Mouse (Mus musculus) myocyte (in vitro differentiated cells): Measurements from ENCODE around the gene Tmem50b. TPM values are rescaled to one million over a fixed set of nuclear protein-coding genes. Genes with fewer than 3 reads are reported as not detected.

Experiments used
- H3K27me3 ChIP-seq: one replicate; pipeline ENCODE4 v1.6.1; 2011; ENCODE audit not compliant: control insufficient read depth, insufficient read depth, insufficient read length
- H3K36me3 ChIP-seq: one replicate; pipeline ENCODE4 v1.6.1; 2011; ENCODE audit not compliant: control insufficient read depth, insufficient read depth
- H3K4me2 ChIP-seq: one replicate; pipeline ENCODE4 v1.6.1; 2011; ENCODE audit warnings: low read depth, control low read depth
- H3K4me3 ChIP-seq: one replicate; pipeline ENCODE4 v1.5.1; 2011; ENCODE audit warnings: mild to moderate bottlenecking, control low read depth, moderate library complexity
- H3K79me2 ChIP-seq: one replicate; pipeline ENCODE4 v1.6.1; 2011; ENCODE audit not compliant: control insufficient read depth, insufficient read depth
- H3ac ChIP-seq: one replicate; pipeline ENCODE4 v1.6.1; 2011; ENCODE audit not compliant: control insufficient read depth, insufficient read length
- CEBPB ChIP-seq: IDR thresholded peaks from 2 replicates; pipeline ENCODE4 v1.6.1; 2011; ENCODE audit warnings: mild to moderate bottlenecking, moderate library complexity; ENCODE audit not compliant: poor library complexity, insufficient read depth, severe bottlenecking
- E2F4 ChIP-seq: IDR thresholded peaks from one replicate; pipeline ENCODE4 v1.6.1; 2011; ENCODE audit warnings: mild to moderate bottlenecking, control low read depth, moderate library complexity; ENCODE audit not compliant: insufficient read depth
- MAX ChIP-seq: IDR thresholded peaks from one replicate; pipeline ENCODE4 v1.6.1; 2011; ENCODE audit warnings: low read depth, mild to moderate bottlenecking, control low read depth
- MYOD1 ChIP-seq, 3 experiments: IDR thresholded peaks; one replicate each; pipeline ENCODE4 v1.6.1; 2011; ENCODE audit warnings: control low read depth in 2 of 3, low read depth in 2 of 3, mild to moderate bottlenecking in 2 of 3, moderate library complexity in 1 of 3; ENCODE audit not compliant: insufficient read length in 2 of 3, control insufficient read depth in 1 of 3
- MYOG ChIP-seq, 3 experiments: IDR thresholded peaks; one replicate each; pipeline ENCODE4 v1.6.1; 2011; ENCODE audit warnings: control low read depth in 2 of 3, low read depth in 2 of 3, mild to moderate bottlenecking in 2 of 3; ENCODE audit not compliant: insufficient read length in 2 of 3, control insufficient read depth in 1 of 3, insufficient read depth in 1 of 3
- POLR2A ChIP-seq: IDR thresholded peaks from one replicate; pipeline ENCODE4 v1.6.1; 2011; ENCODE audit warnings: low read depth, mild to moderate bottlenecking, control low read depth, moderate library complexity; ENCODE audit not compliant: insufficient read length
- POLR2AphosphoS2 ChIP-seq: IDR thresholded peaks from one replicate; pipeline ENCODE4 v1.6.1; 2011; ENCODE audit warnings: low read depth, control low read depth; ENCODE audit not compliant: insufficient read length
- REST ChIP-seq: IDR thresholded peaks from one replicate; pipeline ENCODE4 v1.6.1; 2011; ENCODE audit warnings: mild to moderate bottlenecking, control low read depth, moderate library complexity; ENCODE audit not compliant: insufficient read depth, insufficient read length
- SRF ChIP-seq: IDR thresholded peaks from one replicate; pipeline ENCODE4 v1.6.1; 2011; ENCODE audit warnings: low read depth; ENCODE audit not compliant: control insufficient read depth, insufficient read length
- TCF12 ChIP-seq: IDR thresholded peaks from one replicate; pipeline ENCODE4 v1.6.1; 2011; ENCODE audit warnings: mild to moderate bottlenecking, control low read depth; ENCODE audit not compliant: poor library complexity, insufficient read depth, severe bottlenecking
- TCF3 ChIP-seq: IDR thresholded peaks from one replicate; pipeline ENCODE4 v1.6.1; 2011; ENCODE audit warnings: low read depth, control low read depth; ENCODE audit not compliant: insufficient read length
- USF1 ChIP-seq: IDR thresholded peaks from one replicate; pipeline ENCODE4 v1.6.1; 2011; ENCODE audit warnings: low read depth, mild to moderate bottlenecking, control low read depth, moderate library complexity
- polyA plus RNA-seq: library from polyadenylated mRNA; unstranded; fragments of >200 nt; fragmentation: generic; extraction: Trizol; gene quantifications from one replicate; pipeline ENCODE4 v1.2.1, GENCODE M21; 2012; ENCODE audit warnings: missing spikeins

Tmem50b gene
- polyA plus RNA-seq, 1 experiment: 11.4 TPM

GRCm38 (mm10) chr16:91526274-91526673 is 71.3 kb downstream of the Tmem50b start:
- no peaks in the 10 kb centered on the region for H3K27me3 ChIP-seq
- H3K4me3 ChIP-seq: no peak overlapping the region
- TF ChIP-seq MYOD1 (IDR thresholded peaks at IDR 0.05; ENCODE audit: control insufficient read depth in 1 of 3, insufficient read length in 2 of 3, low read depth in 2 of 3) (no peak), REST (no peak), POLR2A (no peak), MAX (no peak), TCF3 (no peak), E2F4 (no peak), SRF (no peak), CEBPB (no peak), MYOG (IDR thresholded peaks at IDR 0.05; ENCODE audit: control insufficient read depth in 1 of 3, insufficient read depth in 1 of 3, insufficient read length in 2 of 3, low read depth in 2 of 3) (no peak), POLR2AphosphoS2 (no peak), TCF12 (no peak), USF1 (no peak)
- no peak overlapping the region for H3ac ChIP-seq
- H3K36me3 ChIP-seq: no peaks in the 10 kb centered on the region
- H3K4me2 ChIP-seq: no peak overlapping the region
- H3K79me2 ChIP-seq: no peaks in the 10 kb centered on the region

Other genes with a start within 250 kb of the Tmem50b start
- 47.0 TPM for gene Ifnar2, start 225.0 kb downstream of the Tmem50b start, polyA plus RNA-seq
- not detected for gene Gm21970, start 206.1 kb downstream of the Tmem50b start, polyA plus RNA-seq
- gene Il10rb, start 191.6 kb downstream of the Tmem50b start, polyA plus RNA-seq: 13.7 TPM
- gene Ifnar1, start 112.6 kb downstream of the Tmem50b start, polyA plus RNA-seq: 16.2 TPM
- gene Ifngr2, start 50.7 kb downstream of the Tmem50b start, polyA plus RNA-seq: 18.7 TPM
- 0.80 TPM for gene Dnajc28, start 21.2 kb upstream of the Tmem50b start, polyA plus RNA-seq
- gene Gart, start 49.2 kb upstream of the Tmem50b start, polyA plus RNA-seq: 64.1 TPM
- 48.7 TPM for gene Son, start 49.7 kb upstream of the Tmem50b start, polyA plus RNA-seq
- gene Donson, start 91.0 kb upstream of the Tmem50b start, polyA plus RNA-seq: 3.5 TPM
- gene Cryzl1, start 131.2 kb upstream of the Tmem50b start, polyA plus RNA-seq: 27.6 TPM
- 27.5 TPM for gene Itsn1, start 131.5 kb upstream of the Tmem50b start, polyA plus RNA-seq